ENCODE assay signal across 8 mouse cellular contexts in the genomic region with DNA sequence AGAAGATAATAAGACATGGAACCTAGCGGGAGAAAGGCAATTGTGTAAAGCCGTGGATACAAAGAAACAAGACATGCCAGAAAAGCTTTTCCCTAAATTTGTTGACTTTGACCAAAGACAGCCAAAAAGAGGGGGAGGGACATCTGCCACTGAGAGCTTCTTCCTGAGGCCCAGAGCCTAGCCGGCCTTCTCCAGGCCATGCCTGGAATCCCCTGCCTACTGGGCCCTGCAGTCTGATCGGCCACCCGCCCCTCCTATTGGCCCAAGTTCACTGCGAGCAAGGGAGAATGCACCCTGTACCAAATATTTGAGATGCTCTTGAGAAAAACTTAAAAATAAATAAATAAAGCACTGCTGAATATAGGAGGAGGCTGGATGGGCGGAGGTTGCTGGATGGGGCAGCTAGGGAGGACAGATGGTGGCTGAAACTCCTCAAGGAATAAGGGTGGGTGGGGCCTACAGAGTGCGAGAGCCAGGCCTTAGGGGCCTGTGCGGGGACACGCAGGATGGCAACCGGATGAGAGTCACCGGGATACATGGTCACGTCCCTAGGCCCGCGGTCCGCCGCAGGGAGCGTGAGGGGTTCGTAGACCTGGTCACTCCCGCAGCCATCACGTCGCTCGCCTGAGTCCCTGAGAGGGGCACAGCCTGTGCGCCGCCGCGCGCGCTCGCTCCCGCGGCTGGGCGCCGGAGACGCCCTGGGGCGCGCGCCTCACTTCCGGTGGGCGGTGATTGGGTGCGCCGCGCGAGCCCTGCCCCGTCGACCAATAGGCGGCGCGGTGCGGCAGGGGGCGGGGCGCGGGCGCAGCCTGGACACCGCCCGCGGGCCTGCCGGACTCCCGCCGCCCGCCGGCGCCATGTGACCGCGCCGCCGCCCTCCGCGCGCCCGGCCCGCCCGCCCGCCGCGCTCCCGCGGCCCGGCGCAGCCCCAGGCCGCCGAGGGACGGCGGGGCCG. TPM values are rescaled to one million over a fixed set of nuclear protein-coding genes. Genes with fewer than 3 reads are reported as not detected.
DNase-seq lines count a peak whose midpoint lies in the region; ATAC-seq and TF ChIP-seq lines count a peak whose summit lies in the region.

TSS of gene Pacs2 (plus strand) at position 905 of the 955 bp plus-strand sequence.

- no peak; the same call in 1 of the 2 replicates for TF ChIP-seq EP300 in heart, adult 2 months (IDR thresholded peaks at IDR 0.05; ENCODE audit: insufficient read depth, low read depth, low read length)

- intact Hi-C loops in heart, adult 2 months (cut with DNase I) = loop anchor here (1.0 to 2.0 kb wide), 2 partner anchors 13 to 29 kb away; no protein-coding TSS in a partner anchor

- TF ChIP-seq POLR2A in heart, adult 2 months (IDR thresholded peaks at IDR 0.05; ENCODE audit: insufficient read depth, low read depth, low read length) = peak; percentile 96

- peak; percentile 88 for ATAC-seq in embryonic facial prominence, embryonic 13.5 days (ENCODE audit: insufficient number of reproducible peaks, insufficient read depth, low FRiP score, low TSS enrichment, low read depth)
- peak; percentile 92 for ATAC-seq in limb, embryonic 15.5 days (ENCODE audit: insufficient number of reproducible peaks, low FRiP score, low TSS enrichment, low read depth)

- TF ChIP-seq CTCF in heart, adult 2 months (IDR thresholded peaks at IDR 0.05) = no peak

- peak within 1 kb of the TSS; percentile 88 for H3K27ac ChIP-seq in embryonic facial prominence, embryonic 13.5 days
- peak within 1 kb of the TSS; percentile 98 for H3K27ac ChIP-seq in heart, adult 2 months
- peak within 1 kb of the TSS; percentile 94 for H3K27ac ChIP-seq in limb, embryonic 15.5 days

- WGBS in embryonic facial prominence, embryonic 13.5 days = 2% methylated on average over 58 of the region's 85 CpGs
- 8% methylated on average over 83 of the region's 85 CpGs for WGBS in heart, adult 2 months
- WGBS in limb, embryonic 15.5 days = 3% methylated on average over 61 of the region's 85 CpGs

- H3K4me3 ChIP-seq in embryonic facial prominence, embryonic 13.5 days = peak within 1 kb of the TSS; percentile 95
- peak within 1 kb of the TSS; percentile 89 for H3K4me3 ChIP-seq in heart, adult 2 months
- peak within 1 kb of the TSS; percentile 62 for H3K4me3 ChIP-seq in limb, embryonic 15.5 days

- peaks cover 32% of the 10 kb centered on the region for H3K4me1 ChIP-seq in embryonic facial prominence, embryonic 13.5 days
- H3K4me1 ChIP-seq in heart, adult 2 months (ENCODE audit: control insufficient read depth, insufficient read depth, low read length) = peaks cover 8% of the 10 kb centered on the region
- peaks cover 36% of the 10 kb centered on the region for H3K4me1 ChIP-seq in limb, embryonic 15.5 days

- H3K27me3 ChIP-seq in embryonic facial prominence, embryonic 13.5 days = no peaks in the 10 kb centered on the region
- no peaks in the 10 kb centered on the region for H3K27me3 ChIP-seq in heart, adult 2 months (ENCODE audit: control insufficient read depth, insufficient read depth, low read length)
- H3K27me3 ChIP-seq in limb, embryonic 15.5 days = no peaks in the 10 kb centered on the region

- H3K36me3 ChIP-seq in embryonic facial prominence, embryonic 13.5 days = no peaks in the 10 kb centered on the region
- no peaks in the 10 kb centered on the region for H3K36me3 ChIP-seq in heart, adult 2 months (ENCODE audit: control insufficient read depth, insufficient read depth, low read length)
- no peaks in the 10 kb centered on the region for H3K36me3 ChIP-seq in limb, embryonic 15.5 days

- DNase-seq in 3T3-L1 (ENCODE audit: low read depth, low spot score) = peak; percentile 76
- peak; percentile 96 to 99 for DNase-seq in adrenal gland, postnatal 36 days
- peak; percentile 98 for DNase-seq in heart, adult 2 months
- DNase-seq in kidney, adult 8-10 months = peak; percentile 89 to 92
- DNase-seq in monocyte, adult 2 months (ENCODE audit: low read depth in 1 of 2, low spot score in 2 of 2) = peak; percentile 70 to 84
- peak; percentile 92 to 93 for DNase-seq in spleen, postnatal 36 days (ENCODE audit: low spot score in 2 of 2)

- H3K9me3 ChIP-seq in embryonic facial prominence, embryonic 13.5 days = no peaks in the 10 kb centered on the region
- no peaks in the 10 kb centered on the region for H3K9me3 ChIP-seq in limb, embryonic 15.5 days

- peak within 1 kb of the TSS; percentile 91 for H3K9ac ChIP-seq in embryonic facial prominence, embryonic 13.5 days
- peak within 1 kb of the TSS; percentile 100 for H3K9ac ChIP-seq in heart, adult 2 months (ENCODE audit: low read depth, low read length)
- peak within 1 kb of the TSS; percentile 66 for H3K9ac ChIP-seq in limb, embryonic 15.5 days

- peak within 1 kb of the TSS; percentile 89 for H3K4me2 ChIP-seq in embryonic facial prominence, embryonic 13.5 days
- H3K4me2 ChIP-seq in limb, embryonic 15.5 days = peak within 1 kb of the TSS; percentile 72

- H3K79me2 ChIP-seq in heart, adult 2 months (replicated peaks; ENCODE audit: control insufficient read depth, insufficient read depth, low read length) = 0 out of 2 replicates have a peak, but pooled peaks cover 2% of the 10 kb centered on the region

RNA-seq across cellular contexts. Expression of gene Pacs2, which starts in this region (rescaled TPM):
- total RNA-seq in adrenal gland, postnatal 36 days (2021) = 10 to 100 TPM; 39.7 to 46.3 TPM
- polyA plus RNA-seq in embryonic facial prominence, embryonic 13.5 days (2015; fragmentation: Nextera tagmentation; extraction: Ambion mirVana) = 13.3 and 14.2 TPM in 2 replicates
- 10 to 100 TPM; 34.9 to 37.5 TPM for total RNA-seq in heart, adult 2 months (2021)
- polyA plus RNA-seq in heart, adult 2 months (2012; rRNA removed) = 34.8 and 37.4 TPM in 2 replicates
- polyA plus RNA-seq in limb, embryonic 15.5 days (2015; fragmentation: Nextera tagmentation; extraction: Ambion mirVana) = 12.9 and 13.8 TPM in 2 replicates

Comparison
In these comparisons a context has a peak if more than half of its experiments do, and no peak if none do; other contexts are left out.
1. Peak in every context shown above with its lines: DNase-seq, ATAC-seq, H3K4me3 ChIP-seq and H3K27ac ChIP-seq.